Mouse (Mus musculus): ENCODE results near the gene Rdh16f1. TPM values are rescaled to one million over a fixed set of nuclear protein-coding genes. Genes with fewer than 3 reads are reported as not detected.

Rdh16f1 gene
- polyA plus RNA-seq (2012; ENCODE audit: insufficient read depth, insufficient read length, missing spikeins), result not detected in 2 replicates

GRCm38 (mm10) chr10:127759181-127760110 lies at the start of gene Rdh16f1, which contains the start of gene Rdh1:
Gene Rdh16f1 (plus strand): TSS chr10:127759787.
Gene Rdh1 (plus strand): TSS chr10:127759721.
- Histone ChIP-seq H3K4me1 (ENCODE audit: control insufficient read depth, insufficient read depth, insufficient read length, low read length) (peaks cover 7% of the 10 kb centered on the region), H3K4me3 (ENCODE audit: insufficient read depth, low read depth, low read length) (no peak within 1 kb of the TSS), H3K27ac (replicated peaks; ENCODE audit: low read depth, low read length) (no peak within 1 kb of the TSS)

DNA sequence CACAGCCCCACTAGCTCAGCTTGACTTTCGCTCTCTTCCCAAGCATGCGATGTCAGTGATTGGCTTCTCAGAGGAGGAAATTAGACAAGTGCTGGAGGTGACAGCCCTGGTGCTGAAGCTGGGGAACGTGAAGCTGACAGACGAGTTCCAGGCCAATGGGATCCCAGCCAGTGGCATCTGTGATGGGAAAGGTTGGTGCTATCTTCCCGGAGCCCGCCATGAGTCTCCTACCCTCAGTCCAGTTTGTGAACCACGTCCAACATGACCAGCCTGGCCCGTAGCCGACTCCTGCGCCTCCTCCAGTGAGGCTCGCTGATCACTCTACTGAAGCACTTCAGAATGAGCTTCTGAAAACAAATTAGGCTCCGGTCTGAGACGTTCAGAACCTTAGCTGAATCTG lies 49.3 kb upstream of the Rdh16f1 start:
- no peak overlapping the region for H3K27ac ChIP-seq (replicated peaks; ENCODE audit: low read depth, low read length)
- no peak overlapping the region for H3K4me3 ChIP-seq (ENCODE audit: insufficient read depth, low read depth, low read length)
- H3K4me1 ChIP-seq (ENCODE audit: control insufficient read depth, insufficient read depth, insufficient read length, low read length), result peaks cover 5% of the 10 kb centered on the region; the same call in 1 of the 2 replicates

- Histone ChIP-seq H3K4me3 (ENCODE audit: insufficient read depth, low read depth, low read length) (no peak overlapping the region), H3K4me1 (ENCODE audit: control insufficient read depth, insufficient read depth, insufficient read length, low read length) (peaks cover 2% of the 10 kb centered on the region; the same call in 1 of the 2 replicates), H3K27ac (replicated peaks; ENCODE audit: low read depth, low read length) (no peak overlapping the region)
These were observed 46.9 kb upstream of the Rdh16f1 start for GRCm38 (mm10) chr10:127712736-127713135.

DNA sequence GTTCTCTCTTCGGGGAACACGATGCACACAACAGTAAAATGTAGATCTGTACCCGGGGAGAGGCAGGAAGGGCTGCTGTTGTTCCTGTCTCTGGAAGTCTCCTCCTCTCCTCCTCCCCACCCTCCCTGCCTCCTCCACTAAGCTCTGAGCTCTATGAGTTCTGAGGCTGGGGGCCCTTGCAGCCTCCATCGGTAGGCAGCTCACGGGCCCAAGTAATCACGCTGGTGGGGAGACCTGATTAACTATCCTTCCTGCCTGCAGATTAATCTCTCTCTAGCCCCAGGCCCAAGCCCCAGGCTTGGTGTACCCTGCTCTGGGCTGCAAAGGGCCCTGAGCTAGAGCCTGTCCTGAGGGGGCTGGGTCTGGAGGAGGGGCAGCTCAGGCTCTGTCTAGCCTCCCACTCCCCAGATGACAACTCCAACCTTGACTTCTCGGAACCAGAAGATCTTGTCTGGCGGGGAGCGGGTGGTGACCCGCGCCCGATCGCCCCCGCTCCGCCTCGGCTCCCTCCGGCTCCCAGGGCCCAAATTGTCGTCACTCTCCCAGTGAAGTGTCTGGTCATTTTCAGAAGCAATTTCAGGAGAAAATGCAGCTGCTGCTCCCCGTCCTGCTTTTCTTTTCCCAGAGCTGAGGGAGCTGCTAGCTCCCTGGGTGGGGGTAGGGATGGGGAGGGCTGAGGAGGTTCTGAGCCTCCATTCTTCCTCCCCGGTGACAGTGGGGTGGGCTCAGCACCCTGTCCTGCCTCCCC lies 37.7 kb upstream of the Rdh16f1 start:
- no peak overlapping the region for H3K4me3 ChIP-seq (ENCODE audit: insufficient read depth, low read depth, low read length)
- no peak overlapping the region for H3K27ac ChIP-seq (replicated peaks; ENCODE audit: low read depth, low read length)
- no peaks in the 10 kb centered on the region for H3K4me1 ChIP-seq (ENCODE audit: control insufficient read depth, insufficient read depth, insufficient read length, low read length)

- Histone ChIP-seq H3K4me3 (ENCODE audit: insufficient read depth, low read depth, low read length) (no peak within 1 kb of the TSS), H3K27ac (replicated peaks; ENCODE audit: low read depth, low read length) (no peak within 1 kb of the TSS), H3K4me1 (ENCODE audit: control insufficient read depth, insufficient read depth, insufficient read length, low read length) (no peaks in the 10 kb centered on the region)
These were observed 35.4 kb upstream of the Rdh16f1 start, which contains the start of gene Tac2 for GRCm38 (mm10) chr10:127724178-127724577. Gene Tac2 (plus strand): TSS chr10:127724478.

- H3K4me3 ChIP-seq (ENCODE audit: insufficient read depth, low read depth, low read length), result no peak overlapping the region
- no peak overlapping the region for H3K27ac ChIP-seq (replicated peaks; ENCODE audit: low read depth, low read length)
- H3K4me1 ChIP-seq (ENCODE audit: control insufficient read depth, insufficient read depth, insufficient read length, low read length), result no peaks in the 10 kb centered on the region
These were observed 34.5 kb upstream of the Rdh16f1 start for GRCm38 (mm10) chr10:127725136-127725535.

GRCm38 (mm10) chr10:127728437-127728836 lies 31.1 kb upstream of the Rdh16f1 start:
- no peaks in the 10 kb centered on the region for H3K4me1 ChIP-seq (ENCODE audit: control insufficient read depth, insufficient read depth, insufficient read length, low read length)
- no peak overlapping the region for H3K27ac ChIP-seq (replicated peaks; ENCODE audit: low read depth, low read length)
- no peak overlapping the region for H3K4me3 ChIP-seq (ENCODE audit: insufficient read depth, low read depth, low read length)

- H3K27ac ChIP-seq (replicated peaks; ENCODE audit: low read depth, low read length), result no peak overlapping the region
- H3K4me3 ChIP-seq (ENCODE audit: insufficient read depth, low read depth, low read length), result no peak overlapping the region
- no peaks in the 10 kb centered on the region for H3K4me1 ChIP-seq (ENCODE audit: control insufficient read depth, insufficient read depth, insufficient read length, low read length)
These were observed 29.2 kb upstream of the Rdh16f1 start for GRCm38 (mm10) chr10:127730285-127730932.

GRCm38 (mm10) chr10:127730933-127731310 lies 28.7 kb upstream of the Rdh16f1 start:
- Histone ChIP-seq H3K4me3 (ENCODE audit: insufficient read depth, low read depth, low read length) (no peak overlapping the region), H3K27ac (replicated peaks; ENCODE audit: low read depth, low read length) (no peak overlapping the region)

GRCm38 (mm10) chr10:127731397-127731796 lies 28.2 kb upstream of the Rdh16f1 start:
- H3K27ac ChIP-seq (replicated peaks; ENCODE audit: low read depth, low read length), result no peak overlapping the region
- H3K4me1 ChIP-seq (ENCODE audit: control insufficient read depth, insufficient read depth, insufficient read length, low read length), result no peaks in the 10 kb centered on the region
- H3K4me3 ChIP-seq (ENCODE audit: insufficient read depth, low read depth, low read length), result no peak overlapping the region

More at GRCm38 (mm10) chr10:127730933-127731310, 28.7 kb upstream of the Rdh16f1 start:
- no peaks in the 10 kb centered on the region for H3K4me1 ChIP-seq (ENCODE audit: control insufficient read depth, insufficient read depth, insufficient read length, low read length)

DNA sequence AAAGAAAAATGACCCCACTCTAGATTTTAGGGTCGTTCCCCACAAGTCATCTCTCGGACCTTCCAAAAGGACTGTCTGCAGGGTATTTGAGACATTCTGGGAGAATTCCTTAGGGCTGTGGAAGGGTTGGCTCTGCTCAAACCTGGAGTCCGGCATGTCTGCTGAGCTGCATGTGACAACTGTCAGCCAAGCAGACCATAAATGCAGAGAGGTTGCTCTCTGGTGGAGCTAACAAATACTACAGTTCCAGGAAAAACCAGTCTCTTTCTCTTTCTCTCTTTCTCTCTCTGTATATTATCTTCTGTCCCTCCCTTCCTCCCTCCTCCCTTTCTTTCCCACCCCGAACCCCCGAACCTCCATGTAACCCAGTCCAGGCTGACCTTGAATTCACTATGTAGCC lies 25.2 kb upstream of the Rdh16f1 start:
- Histone ChIP-seq H3K4me3 (ENCODE audit: insufficient read depth, low read depth, low read length) (no peak overlapping the region), H3K4me1 (ENCODE audit: control insufficient read depth, insufficient read depth, insufficient read length, low read length) (no peaks in the 10 kb centered on the region), H3K27ac (replicated peaks; ENCODE audit: low read depth, low read length) (no peak overlapping the region)

GRCm38 (mm10) chr10:127736266-127736665 lies 23.3 kb upstream of the Rdh16f1 start:
- Histone ChIP-seq H3K4me3 (ENCODE audit: insufficient read depth, low read depth, low read length) (no peak overlapping the region), H3K27ac (replicated peaks; ENCODE audit: low read depth, low read length) (no peak overlapping the region), H3K4me1 (ENCODE audit: control insufficient read depth, insufficient read depth, insufficient read length, low read length) (peaks cover 2% of the 10 kb centered on the region; the same call in 1 of the 2 replicates)

DNA sequence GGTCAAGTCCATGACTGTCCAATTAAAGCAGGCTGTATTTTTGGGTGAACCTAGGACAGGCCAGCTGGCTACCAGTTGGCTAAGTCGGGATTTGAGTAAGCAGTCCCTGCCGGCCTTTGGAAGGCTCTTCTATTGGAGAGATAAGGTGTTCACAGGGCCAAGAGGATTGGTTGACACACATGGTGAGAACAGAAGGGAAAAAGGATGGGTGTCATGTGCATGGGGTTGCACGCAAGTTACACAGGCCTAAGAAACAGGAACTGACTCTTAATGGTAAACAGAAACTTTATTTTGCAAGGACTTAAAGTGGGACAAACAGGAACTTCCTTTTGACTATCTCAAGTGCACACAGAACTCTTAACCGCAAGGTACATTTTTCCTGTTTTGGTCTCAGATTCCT lies 22.7 kb upstream of the Rdh16f1 start:
- Histone ChIP-seq H3K4me1 (ENCODE audit: control insufficient read depth, insufficient read depth, insufficient read length, low read length) (peaks cover 2% of the 10 kb centered on the region; the same call in 1 of the 2 replicates), H3K27ac (replicated peaks; ENCODE audit: low read depth, low read length) (0 out of 2 replicates have a peak overlapping the region, but pooled peaks have one; percentile 37), H3K4me3 (ENCODE audit: insufficient read depth, low read depth, low read length) (no peak overlapping the region)

- peak overlapping the region; percentile 37; the same call in 1 of the 2 replicates for H3K27ac ChIP-seq (replicated peaks; ENCODE audit: low read depth, low read length)
- H3K4me1 ChIP-seq (ENCODE audit: control insufficient read depth, insufficient read depth, insufficient read length, low read length), result peaks cover 2% of the 10 kb centered on the region; the same call in 1 of the 2 replicates
- no peak overlapping the region for H3K4me3 ChIP-seq (ENCODE audit: insufficient read depth, low read depth, low read length)
These were observed 22.0 kb upstream of the Rdh16f1 start for GRCm38 (mm10) chr10:127737552-127737951.
